Mouse (Mus musculus) small intestine, adult 2 months (tissue): ENCODE results near the gene Lrrc15. TPM values are rescaled to one million over a fixed set of nuclear protein-coding genes. Genes with fewer than 3 reads are reported as not detected.

ENCODE experiments used
- H3K27ac ChIP-seq: fragments of 200-500 bp; 2 replicates; pipeline ENCODE4 v1.5.1; 2012; ENCODE audit warnings: low read depth, low read length, control low read depth, inconsistent platforms; ENCODE audit not compliant: insufficient read depth
- H3K27me3 ChIP-seq: fragments of 200-500 bp; 2 replicates; pipeline ENCODE4 v1.6.1; 2012; ENCODE audit warnings: mild to moderate bottlenecking, moderate library complexity, low read length, inconsistent platforms; ENCODE audit not compliant: control insufficient read depth, insufficient read depth
- H3K36me3 ChIP-seq: fragments of 200-500 bp; 2 replicates; pipeline ENCODE4 v1.6.1; 2012; ENCODE audit warnings: mild to moderate bottlenecking, low read length, control low read depth, inconsistent platforms; ENCODE audit not compliant: control insufficient read depth, insufficient read depth
- H3K4me1 ChIP-seq: fragments of 200-500 bp; 2 replicates; pipeline ENCODE4 v1.6.1; 2012; ENCODE audit warnings: low read length, inconsistent platforms, mixed read lengths; ENCODE audit not compliant: control insufficient read depth, insufficient read depth, insufficient read length
- H3K4me3 ChIP-seq: fragments of 200-500 bp; 2 replicates; pipeline ENCODE4 v1.5.1; 2012; ENCODE audit warnings: low read depth, mild to moderate bottlenecking, control low read depth, inconsistent platforms, low read length, moderate library complexity
- CTCF ChIP-seq: fragments of 200-500 bp; IDR thresholded peaks from 2 replicates; pipeline ENCODE4 v1.5.1; 2012; ENCODE audit warnings: low read depth, mild to moderate bottlenecking, control low read depth, inconsistent platforms, low read length, moderate library complexity, mixed read lengths; ENCODE audit not compliant: insufficient replicate concordance, insufficient read length; ENCODE audit errors: extremely low read depth
- POLR2A ChIP-seq: fragments of 200-500 bp; IDR thresholded peaks from 2 replicates; pipeline ENCODE4 v1.6.1; 2012; ENCODE audit warnings: low read depth, mild to moderate bottlenecking, control low read depth, inconsistent platforms, low read length, moderate library complexity
- WGBS: fragments of 180-500 bp; shearing (Covaris S2); methylation state at CpG from one replicate; pipeline ENCODE4 v1.1.7; 2018; 5-methylcytosine and 5-hydroxymethylcytosine counted together
- polyA plus RNA-seq: library from polyadenylated mRNA; depleted of rRNA; stranded (reverse); fragments of >200 nt; gene quantifications from 2 replicates; pipeline ENCODE4 v1.2.3, GENCODE M21; 2012

The Lrrc15 gene
- polyA plus RNA-seq, 1 experiment, result not detected

GRCm38 (mm10) chr16:30265611-30266010 lies 17.4 kb downstream of the Lrrc15 start:
- Histone ChIP-seq H3K27me3 (no peaks in the 10 kb centered on the region), H3K27ac (no peak overlapping the region), H3K36me3 (no peaks in the 10 kb centered on the region), H3K4me1 (no peaks in the 10 kb centered on the region), H3K4me3 (no peak overlapping the region)
- WGBS, result 63% methylated on average over 4 of the region's 4 CpGs
- no peak for TF ChIP-seq CTCF

GRCm38 (mm10) chr16:30263156-30263555 lies 19.9 kb downstream of the Lrrc15 start:
- H3K4me1 ChIP-seq, result no peaks in the 10 kb centered on the region
- H3K27me3 ChIP-seq, result no peaks in the 10 kb centered on the region
- H3K27ac ChIP-seq, result no peak overlapping the region
- H3K4me3 ChIP-seq, result no peak overlapping the region
- WGBS, result 54% methylated on average over 4 of the region's 4 CpGs
- TF ChIP-seq POLR2A, result no peak
- no peak for TF ChIP-seq CTCF
- H3K36me3 ChIP-seq, result no peaks in the 10 kb centered on the region

GRCm38 (mm10) chr16:30262664-30263063 lies 20.4 kb downstream of the Lrrc15 start:
- TF ChIP-seq CTCF (peak; percentile 88; the same call in 1 of the 2 replicates), POLR2A (no peak)
- Histone ChIP-seq H3K36me3 (no peaks in the 10 kb centered on the region), H3K4me1 (no peaks in the 10 kb centered on the region), H3K27me3 (no peaks in the 10 kb centered on the region), H3K4me3 (no peak overlapping the region), H3K27ac (no peak overlapping the region)
- WGBS, result 0% methylated on average over 2 of the region's 2 CpGs

GRCm38 (mm10) chr16:30262157-30262556 lies 20.9 kb downstream of the Lrrc15 start:
- Histone ChIP-seq H3K27me3 (no peaks in the 10 kb centered on the region), H3K27ac (no peak overlapping the region), H3K4me3 (no peak overlapping the region), H3K4me1 (no peaks in the 10 kb centered on the region), H3K36me3 (no peaks in the 10 kb centered on the region)
- WGBS, result 69% methylated on average over 10 of the region's 10 CpGs
- TF ChIP-seq POLR2A, result no peak

GRCm38 (mm10) chr16:30261341-30261740 lies 21.7 kb downstream of the Lrrc15 start:
- H3K4me3 ChIP-seq, result no peak overlapping the region
- H3K4me1 ChIP-seq, result no peaks in the 10 kb centered on the region
- TF ChIP-seq POLR2A (no peak), CTCF (no peak)
- whole genome bisulfite sequencing, result 84% methylated on average over 9 of the region's 9 CpGs
- no peaks in the 10 kb centered on the region for H3K36me3 ChIP-seq
- no peak overlapping the region for H3K27ac ChIP-seq
- no peaks in the 10 kb centered on the region for H3K27me3 ChIP-seq

- Histone ChIP-seq H3K36me3 (no peaks in the 10 kb centered on the region), H3K27me3 (no peaks in the 10 kb centered on the region), H3K4me1 (0 out of 2 replicates have a peak, but pooled peaks cover 1% of the 10 kb centered on the region), H3K27ac (no peak overlapping the region), H3K4me3 (no peak overlapping the region)
- no peak for TF ChIP-seq CTCF
- no peak for TF ChIP-seq POLR2A
- WGBS, result 75% methylated on average over 15 of the region's 15 CpGs
These were observed 22.9 kb downstream of the Lrrc15 start for GRCm38 (mm10) chr16:30260012-30260635.

- H3K4me3 ChIP-seq, result no peak overlapping the region
- no peak for TF ChIP-seq POLR2A
- H3K27me3 ChIP-seq, result no peaks in the 10 kb centered on the region
- H3K27ac ChIP-seq, result no peak overlapping the region
- H3K36me3 ChIP-seq, result no peaks in the 10 kb centered on the region
- 0 out of 2 replicates have a peak, but pooled peaks cover 2% of the 10 kb centered on the region for H3K4me1 ChIP-seq
- WGBS, result 87% methylated on average over 10 of the region's 10 CpGs
These were observed 23.6 kb downstream of the Lrrc15 start for GRCm38 (mm10) chr16:30259444-30259843.
